Mouse (Mus musculus): ENCODE results near the gene Sox30. TPM values are rescaled to one million over a fixed set of nuclear protein-coding genes. Genes with fewer than 3 reads are reported as not detected.

The Sox30 gene
- 0.12 and 0.17 TPM in 2 replicates for polyA plus RNA-seq (2012; rRNA removed)

GRCm38 (mm10) chr11:45979946-45980892, at the start of gene Sox30:
Sox30 (plus strand) TSS chr11:45980310.
- DNase-seq (ENCODE audit: extremely low spot score in 1 of 2, low spot score in 1 of 2) = peak in 1 of 2 experiments; percentile 35

DNA sequence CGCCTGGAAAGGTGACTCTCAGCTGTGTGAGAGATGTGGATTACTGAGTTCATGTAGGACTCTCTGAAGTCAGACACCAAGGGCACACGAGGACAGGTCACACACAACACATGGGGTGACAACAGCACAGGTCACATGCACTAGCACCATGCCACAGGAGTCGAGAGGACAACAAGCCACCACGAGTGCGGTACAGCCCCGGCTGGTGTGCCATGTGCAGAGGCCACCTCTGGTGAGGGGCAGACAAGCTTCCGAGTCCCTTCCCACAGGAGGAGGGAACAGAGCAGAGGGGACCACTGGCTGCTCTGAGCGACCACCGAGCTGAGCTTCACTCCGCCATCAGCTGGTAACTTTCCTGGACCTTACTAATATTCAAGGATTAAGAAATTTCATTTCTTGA, 47.3 kb upstream of the Sox30 start:
- no peak for DNase-seq (ENCODE audit: extremely low spot score in 1 of 2, low spot score in 1 of 2)

DNA sequence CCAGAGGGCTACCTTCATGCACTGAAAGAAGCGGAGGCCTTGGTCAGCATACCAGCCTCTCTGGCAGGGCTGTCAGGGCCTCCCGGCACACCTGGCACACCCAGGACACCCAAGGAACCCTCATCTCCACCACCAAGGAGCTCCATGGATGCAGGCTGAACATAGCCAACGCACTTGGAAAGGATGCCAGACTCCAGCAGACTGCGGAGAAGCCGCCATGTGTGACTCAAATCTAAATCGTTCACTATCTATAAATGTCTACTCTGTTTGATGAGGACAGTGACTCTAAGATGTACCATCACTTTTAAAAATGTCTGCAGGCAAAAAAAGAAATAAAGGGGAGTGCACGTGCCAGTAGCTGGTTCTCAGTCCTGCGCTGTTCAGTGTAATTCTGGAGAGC, 42.6 kb upstream of the Sox30 start:
- peak in 1 of 2 experiments; percentile 25 for DNase-seq (ENCODE audit: extremely low spot score in 1 of 2, low spot score in 1 of 2)

DNA sequence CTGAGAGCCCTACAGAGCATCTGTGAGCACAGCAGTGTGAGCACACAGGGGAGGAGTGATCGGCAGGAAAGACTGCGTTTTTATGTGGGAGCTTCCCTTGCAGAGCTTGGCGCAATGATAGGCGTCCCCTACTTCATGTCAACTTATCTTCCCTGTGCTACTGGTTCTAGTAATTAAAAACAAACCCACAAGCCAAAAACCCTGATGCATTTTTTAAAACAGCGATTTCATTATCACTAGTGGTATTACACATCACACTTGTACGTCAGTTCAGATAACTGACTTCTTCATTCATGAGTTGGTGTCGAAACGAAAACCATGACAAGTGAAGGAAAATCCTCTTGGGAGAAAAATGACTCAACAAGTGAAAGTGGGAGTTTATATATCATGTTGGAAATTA, 41.2 kb upstream of the Sox30 start:
- DNase-seq (ENCODE audit: extremely low spot score in 1 of 2, low spot score in 1 of 2) = no peak

- DNase-seq (ENCODE audit: extremely low spot score in 1 of 2, low spot score in 1 of 2) = no peak
Measured at GRCm38 (mm10) chr11:45942281-45942680, 37.8 kb upstream of the Sox30 start.

- DNase-seq (ENCODE audit: extremely low spot score in 1 of 2, low spot score in 1 of 2) = peak; percentile 48 to 68
Measured at GRCm38 (mm10) chr11:45943108-45943705, 36.9 kb upstream of the Sox30 start.

DNA sequence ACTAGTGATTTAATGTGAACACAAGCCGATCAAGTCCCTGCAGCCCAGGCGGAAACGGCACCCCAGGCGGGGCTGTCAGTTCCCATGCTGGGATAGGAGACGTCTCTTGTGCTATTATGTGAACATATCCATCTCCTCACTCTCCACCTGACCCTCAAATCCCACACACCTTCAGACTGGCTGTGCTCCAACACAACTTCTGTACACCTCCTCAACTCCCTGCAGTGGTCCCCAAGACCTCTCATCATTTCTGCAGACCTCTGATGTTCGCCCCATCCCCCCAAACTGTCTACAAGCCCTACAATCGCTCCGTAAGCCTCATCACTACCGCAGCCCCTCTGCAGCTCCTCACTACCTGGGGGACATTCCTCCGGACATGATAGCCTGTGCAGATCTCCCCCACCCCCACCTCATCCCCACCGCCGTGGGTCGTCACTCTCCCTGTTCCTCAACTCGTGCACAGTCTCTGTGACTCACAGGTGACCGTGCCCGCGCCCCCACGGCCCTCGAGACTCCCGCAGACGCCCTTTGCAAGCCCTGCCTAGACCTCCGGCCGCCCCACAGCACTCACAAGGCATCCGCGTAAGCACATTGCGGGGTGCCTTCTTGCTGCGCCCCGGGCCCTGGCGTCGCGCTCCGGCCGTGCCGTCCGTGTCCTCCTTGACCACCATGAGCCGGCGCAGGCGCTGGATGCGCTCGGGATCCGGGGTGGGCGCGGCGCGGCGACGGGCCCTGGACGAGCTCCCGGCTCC, 36.0 kb upstream of the Sox30 start:
- DNase-seq (ENCODE audit: extremely low spot score in 1 of 2, low spot score in 1 of 2) = no peak

GRCm38 (mm10) chr11:45944643-45945156, 35.4 kb upstream of the Sox30 start, which contains the start of gene Lsm11:
Lsm11 (minus strand) TSS chr11:45944935.
- DNase-seq (ENCODE audit: extremely low spot score in 1 of 2, low spot score in 1 of 2) = peak; percentile 88 to 99

GRCm38 (mm10) chr11:45946796-45947195, 33.3 kb upstream of the Sox30 start:
- DNase-seq (ENCODE audit: extremely low spot score in 1 of 2, low spot score in 1 of 2) = no peak

DNA sequence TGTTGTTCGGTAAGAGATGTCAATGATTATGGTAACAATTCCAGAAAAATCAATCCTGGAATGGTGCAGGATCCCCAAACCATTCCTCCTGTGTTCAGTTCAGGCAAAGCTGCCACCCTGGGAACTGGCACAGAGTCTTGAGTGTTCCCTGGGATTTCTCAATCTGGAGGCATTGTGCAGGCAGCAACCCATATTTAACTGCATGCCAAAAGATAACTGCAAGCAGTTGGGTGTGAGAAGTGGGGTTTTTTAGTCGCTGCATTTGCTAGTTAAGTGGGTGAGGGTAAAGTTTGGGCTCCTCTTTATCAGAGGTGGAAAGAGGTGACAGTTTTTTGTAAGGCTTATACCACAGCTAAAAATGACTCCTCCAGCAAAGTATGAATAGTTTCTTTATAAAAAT, 32.6 kb upstream of the Sox30 start:
- peak; percentile 33 to 72 for DNase-seq (ENCODE audit: extremely low spot score in 1 of 2, low spot score in 1 of 2)

- DNase-seq (ENCODE audit: extremely low spot score in 1 of 2, low spot score in 1 of 2) = peak; percentile 85 to 93
Measured at GRCm38 (mm10) chr11:45955127-45955627, 24.9 kb upstream of the Sox30 start, which contains the start of gene Thg1l. Thg1l (minus strand) TSS chr11:45955494.

- peak in 1 of 2 experiments; percentile 38 for DNase-seq (ENCODE audit: extremely low spot score in 1 of 2, low spot score in 1 of 2)
Measured at GRCm38 (mm10) chr11:45959598-45959997, 20.5 kb upstream of the Sox30 start.

DNA sequence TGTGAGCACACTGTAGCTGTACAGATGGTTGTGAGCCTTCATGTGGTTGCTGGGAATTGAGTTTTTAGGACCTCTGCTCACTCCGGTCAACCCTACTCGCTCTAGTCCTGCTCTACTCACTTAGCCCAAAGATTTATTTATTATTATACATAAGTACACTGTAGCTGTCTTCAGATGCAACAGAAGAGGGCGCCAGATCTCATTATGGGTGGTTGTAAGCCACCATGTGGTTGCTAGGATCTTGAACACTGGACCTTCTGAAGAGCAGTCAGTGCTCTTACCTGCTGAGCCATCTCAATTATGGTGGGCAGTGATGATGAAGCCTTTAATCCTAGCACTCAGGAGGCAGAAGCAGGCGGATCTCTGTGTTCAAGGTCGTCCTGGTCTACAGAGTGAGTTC, 20.1 kb upstream of the Sox30 start:
- DNase-seq (ENCODE audit: extremely low spot score in 1 of 2, low spot score in 1 of 2) = no peak

GRCm38 (mm10) chr11:45966896-45967295, 13.2 kb upstream of the Sox30 start:
- DNase-seq (ENCODE audit: extremely low spot score in 1 of 2, low spot score in 1 of 2) = peak in 1 of 2 experiments; percentile 7

GRCm38 (mm10) chr11:45968466-45968865, 11.6 kb upstream of the Sox30 start:
- no peak for DNase-seq (ENCODE audit: extremely low spot score in 1 of 2, low spot score in 1 of 2)

GRCm38 (mm10) chr11:45973635-45974034, 6.5 kb upstream of the Sox30 start:
- DNase-seq (ENCODE audit: extremely low spot score in 1 of 2, low spot score in 1 of 2) = no peak

- peak in 1 of 2 experiments; percentile 41 for DNase-seq (ENCODE audit: extremely low spot score in 1 of 2, low spot score in 1 of 2)
Measured at GRCm38 (mm10) chr11:45974466-45974865, 5.6 kb upstream of the Sox30 start.

GRCm38 (mm10) chr11:45976061-45976460, 4.0 kb upstream of the Sox30 start:
- DNase-seq (ENCODE audit: extremely low spot score in 1 of 2, low spot score in 1 of 2) = peak; percentile 38 to 65

DNA sequence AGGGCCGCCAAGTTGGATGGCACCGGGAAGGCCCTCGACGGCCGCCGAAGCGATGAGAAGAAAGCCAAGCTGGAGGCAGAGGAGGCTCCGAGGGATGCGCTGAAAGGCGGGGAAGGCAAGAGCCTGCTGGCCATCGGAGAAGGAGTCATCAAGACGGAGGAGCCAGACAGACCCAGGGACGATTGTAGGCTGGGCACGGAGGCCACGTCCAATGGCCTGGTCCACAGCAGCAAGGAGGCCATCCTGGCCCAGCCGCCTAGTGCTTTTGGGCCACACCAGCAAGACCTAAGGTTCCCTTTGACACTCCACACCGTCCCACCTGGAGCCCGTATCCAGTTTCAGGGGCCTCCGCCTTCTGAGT, 763 bp downstream of the Sox30 start:
- DNase-seq (ENCODE audit: extremely low spot score in 1 of 2, low spot score in 1 of 2) = no peak

GRCm38 (mm10) chr11:45991604-45992003, 11.5 kb downstream of the Sox30 start:
- DNase-seq (ENCODE audit: extremely low spot score in 1 of 2, low spot score in 1 of 2) = peak in 1 of 2 experiments; percentile 27
